Mouse (Mus musculus) midbrain, embryonic 14.5 days (tissue): ENCODE measurements around the gene Tle2. TPM values are rescaled to one million over a fixed set of nuclear protein-coding genes. Genes with fewer than 3 reads are reported as not detected.
A peak's percentile ranks its signal among the peaks of the same experiment; 100 is the strongest.

Experiments
- ATAC-seq: fragments of 200-750 bp; cut with Nextera tagmentation; 2 replicates; pipeline ENCODE4 v1.8.0; 2017; ENCODE audit warnings: moderate number of reproducible peaks, moderate library complexity; ENCODE audit not compliant: low FRiP score, low TSS enrichment
- DNase-seq: peaks from one replicate; pipeline ENCODE4 v3.0.0-alpha.2; 2015
- H3K27ac ChIP-seq: fragments of 300-500 bp; sonication (generic); replicated peaks from 2 replicates; pipeline ENCODE4 v1.5.1; 2014; ENCODE audit warnings: mild to moderate bottlenecking, low read depth, low read length, moderate library complexity
- H3K27me3 ChIP-seq: fragments of 300-500 bp; sonication (generic); 2 replicates; pipeline ENCODE4 v1.6.1; 2014; ENCODE audit warnings: low read length, control low read depth, mixed read lengths; ENCODE audit not compliant: control insufficient read depth, insufficient read depth
- H3K36me3 ChIP-seq: fragments of 300-500 bp; sonication (generic); 2 replicates; pipeline ENCODE4 v1.6.1; 2014; ENCODE audit warnings: low read length, control low read depth; ENCODE audit not compliant: control insufficient read depth, insufficient read depth
- H3K4me1 ChIP-seq: fragments of 300-500 bp; sonication (generic); 2 replicates; pipeline ENCODE4 v1.6.1; 2014; ENCODE audit warnings: mild to moderate bottlenecking, antibody characterized with exemption, low read length, control low read depth; ENCODE audit not compliant: control insufficient read depth, insufficient read depth
- H3K4me2 ChIP-seq: fragments of 300-500 bp; sonication (generic); 2 replicates; pipeline ENCODE4 v1.6.1; 2014; ENCODE audit warnings: mild to moderate bottlenecking, low read length, moderate library complexity
- H3K4me3 ChIP-seq: fragments of 300-500 bp; sonication (generic); replicated peaks from 2 replicates; pipeline ENCODE4 v1.5.1; 2014; ENCODE audit warnings: low read depth, low read length
- H3K9ac ChIP-seq: fragments of 300-500 bp; sonication (generic); replicated peaks from 2 replicates; pipeline ENCODE4 v1.6.1; 2014; ENCODE audit warnings: mild to moderate bottlenecking, low read length, moderate library complexity
- H3K9me3 ChIP-seq: fragments of 300-500 bp; sonication (generic); 2 replicates; pipeline ENCODE4 v1.6.1; 2016; ENCODE audit warnings: low read length, control low read depth, mixed read lengths; ENCODE audit not compliant: control insufficient read depth
- WGBS: fragments of 180-500 bp; shearing (Covaris S2); extraction: QIAGEN DNeasy Blood & Tissue Kit; methylation state at CpG from one replicate; pipeline ENCODE4 v1.1.7; 2014; 5-methylcytosine and 5-hydroxymethylcytosine counted together
- polyA plus RNA-seq: library from polyadenylated mRNA; unstranded; fragments of >200 nt; fragmentation: Nextera tagmentation; extraction: Ambion mirVana; gene quantifications from 2 replicates; pipeline ENCODE4 v1.2.1, GENCODE M21; 2014

The Tle2 gene
- polyA plus RNA-seq, 1 experiment from 2014 or later = 20.4 TPM

GRCm38 (mm10) chr10:81633253-81634099 is 59.1 kb downstream of the Tle2 start:
- 4% methylated on average over 37 of the region's 37 CpGs for WGBS
- H3K27me3 ChIP-seq = no peaks in the 10 kb centered on the region
- H3K9me3 ChIP-seq = no peaks in the 10 kb centered on the region
- peak; percentile 84 for DNase-seq
- peak overlapping the region; percentile 56 for H3K9ac ChIP-seq
- no peaks in the 10 kb centered on the region for H3K36me3 ChIP-seq
- H3K27ac ChIP-seq = 0 out of 2 replicates have a peak overlapping the region, but pooled peaks have one; percentile 41
- H3K4me3 ChIP-seq = peak overlapping the region; percentile 41
- H3K4me2 ChIP-seq = peak overlapping the region; percentile 72
- 0 out of 2 replicates have a peak, but pooled peaks cover 9% of the 10 kb centered on the region for H3K4me1 ChIP-seq
- ATAC-seq = peak; percentile 80

GRCm38 (mm10) chr10:81636338-81636737 is 62.0 kb downstream of the Tle2 start:
- no peak overlapping the region for H3K4me3 ChIP-seq
- no peak overlapping the region for H3K9ac ChIP-seq
- 0 out of 2 replicates have a peak, but pooled peaks cover 13% of the 10 kb centered on the region for H3K4me1 ChIP-seq
- H3K27me3 ChIP-seq = no peaks in the 10 kb centered on the region
- no peak for ATAC-seq
- H3K4me2 ChIP-seq = no peak overlapping the region
- DNase-seq = no peak
- WGBS = 19% methylated on average over 8 of the region's 8 CpGs
- H3K9me3 ChIP-seq = no peaks in the 10 kb centered on the region
- H3K36me3 ChIP-seq = no peaks in the 10 kb centered on the region
- H3K27ac ChIP-seq = no peak overlapping the region

GRCm38 (mm10) chr10:81638101-81638500 is 63.7 kb downstream of the Tle2 start:
- ATAC-seq (no peak), DNase-seq (no peak)
- H3K27me3 ChIP-seq = no peaks in the 10 kb centered on the region
- H3K27ac ChIP-seq = no peak overlapping the region
- no peak overlapping the region for H3K9ac ChIP-seq
- H3K4me1 ChIP-seq = peaks cover 30% of the 10 kb centered on the region
- 81% methylated on average over 6 of the region's 6 CpGs for WGBS
- no peak overlapping the region for H3K4me2 ChIP-seq
- no peaks in the 10 kb centered on the region for H3K36me3 ChIP-seq
- H3K4me3 ChIP-seq = no peak overlapping the region
- H3K9me3 ChIP-seq = no peaks in the 10 kb centered on the region

Other genes with a start within 250 kb of the Tle2 start
- gene Tbxa2r, start 245.8 kb upstream of the Tle2 start, polyA plus RNA-seq = 2.9 and 3.7 TPM in 2 replicates
- gene Gipc3, start 231.3 kb upstream of the Tle2 start, polyA plus RNA-seq = not detected in 2 replicates
- 30.6 and 36.5 TPM in 2 replicates for gene Hmg20b, start 224.1 kb upstream of the Tle2 start, polyA plus RNA-seq
- gene Mfsd12, start 217.1 kb upstream of the Tle2 start, polyA plus RNA-seq = 5.9 and 9.2 TPM in 2 replicates
- gene 4930404N11Rik, start 208.7 kb upstream of the Tle2 start, polyA plus RNA-seq = 0.32 and 0.37 TPM in 2 replicates
- gene Fzr1, start 196.0 kb upstream of the Tle2 start, polyA plus RNA-seq = 122 and 146 TPM in 2 replicates
- gene Dohh, start 190.1 kb upstream of the Tle2 start, polyA plus RNA-seq = 59.5 and 79.6 TPM in 2 replicates
- 4.5 and 8.2 TPM in 2 replicates for gene Gm48551, start 190.1 kb upstream of the Tle2 start, polyA plus RNA-seq
- gene Gm48552, start 185.6 kb upstream of the Tle2 start, polyA plus RNA-seq = 1.3 and 2.9 TPM in 2 replicates
- gene Smim24, start 181.5 kb upstream of the Tle2 start, polyA plus RNA-seq = 1.0 and 1.2 TPM in 2 replicates
- gene Nfic, start 118.9 kb upstream of the Tle2 start, polyA plus RNA-seq = 11.2 and 13.7 TPM in 2 replicates
- 61.3 and 117 TPM in 2 replicates for gene Celf5, start 91.9 kb upstream of the Tle2 start, polyA plus RNA-seq
- 51.6 and 51.8 TPM in 2 replicates for gene Ncln, start 78.2 kb upstream of the Tle2 start, polyA plus RNA-seq
- 0.34 and 0.47 TPM in 2 replicates for gene S1pr4, start 74.4 kb upstream of the Tle2 start, polyA plus RNA-seq
- 0.69 and 0.88 TPM in 2 replicates for gene Gna15, start 50.3 kb upstream of the Tle2 start, polyA plus RNA-seq
- gene Gna11, start 29.4 kb upstream of the Tle2 start, polyA plus RNA-seq = 86.7 and 102 TPM in 2 replicates
- 485 and 707 TPM in 2 replicates for gene Aes, start 15.1 kb upstream of the Tle2 start, polyA plus RNA-seq
- 3.2 and 3.5 TPM in 2 replicates for gene Tle6, start 26.5 kb downstream of the Tle2 start, polyA plus RNA-seq
- 0.74 and 1.1 TPM in 2 replicates for gene BC025920, start 31.7 kb downstream of the Tle2 start, polyA plus RNA-seq
- 47.7 and 58.1 TPM in 2 replicates for gene Sirt6, start 53.2 kb downstream of the Tle2 start, polyA plus RNA-seq
- 8.9 and 16.8 TPM in 2 replicates for gene Ankrd24, start 54.0 kb downstream of the Tle2 start, polyA plus RNA-seq
- 7.8 and 8.2 TPM in 2 replicates for gene Gm10778, start 74.5 kb downstream of the Tle2 start, polyA plus RNA-seq
- gene Zfp433, start 130.3 kb downstream of the Tle2 start, polyA plus RNA-seq = 18.6 and 22.2 TPM in 2 replicates
- 25.5 and 27.7 TPM in 2 replicates for gene Gm3055, start 196.6 kb downstream of the Tle2 start, polyA plus RNA-seq
- 4.3 TPM in 2 replicates for gene Gm4767, start 237.6 kb downstream of the Tle2 start, polyA plus RNA-seq